Mouse (Mus musculus) olfactory bulb, adult 2 months (tissue): ENCODE measurements around the gene Rasl11b.

ENCODE experiments used
- CTCF ChIP-seq: fragments of 200-500 bp; IDR thresholded peaks from 2 replicates; pipeline ENCODE4 v1.5.1; 2012; ENCODE audit warnings: low read depth, mild to moderate bottlenecking, low read length, moderate library complexity; ENCODE audit not compliant: insufficient read depth
- POLR2A ChIP-seq: fragments of 200-500 bp; IDR thresholded peaks from 2 replicates; pipeline ENCODE4 v1.6.1; 2012; ENCODE audit warnings: mild to moderate bottlenecking, low read depth, low read length, moderate library complexity; ENCODE audit not compliant: insufficient read depth

- TF ChIP-seq CTCF (no peak), POLR2A (no peak)
Observed at GRCm38 (mm10) chr5:74166642-74167041, 28.4 kb upstream of the Rasl11b start.
